Mouse (Mus musculus): ENCODE measurements around the gene Inhbc.

DNA sequence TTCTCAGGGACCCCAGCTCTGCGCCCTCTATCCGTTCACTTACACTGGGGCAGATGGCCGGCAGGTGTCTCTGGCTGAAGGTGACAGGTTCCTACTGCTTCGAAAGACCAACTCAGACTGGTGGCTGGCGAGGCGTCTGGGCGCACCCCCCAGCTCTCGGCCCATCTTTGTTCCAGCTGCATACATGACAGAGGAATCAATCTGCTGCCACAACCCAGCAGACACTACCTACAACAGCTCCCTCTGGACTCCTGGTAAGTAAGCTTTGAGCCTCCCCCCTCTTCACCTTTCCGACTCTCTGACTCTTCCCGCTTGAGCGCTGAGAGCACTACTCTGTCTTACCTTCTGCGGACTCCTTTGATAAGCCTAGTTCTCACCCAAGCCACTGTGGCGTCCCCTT is 48.1 kb downstream of the Inhbc start:
- TF ChIP-seq POLR2A (IDR thresholded peaks at IDR 0.05; ENCODE audit: insufficient read depth, low read depth, low read length) (no peak), EP300 (IDR thresholded peaks at IDR 0.05; ENCODE audit: insufficient read depth, low read depth, low read length) (no peak), CTCF (IDR thresholded peaks at IDR 0.05) (no peak)
